Mouse (Mus musculus): Measurements from ENCODE around the gene Gm3776. TPM values are rescaled to one million over a fixed set of nuclear protein-coding genes. Genes with fewer than 3 reads are reported as not detected.
"Not testable (repeated sequence)": the region's sequence is repeated elsewhere in the genome, so short reads cannot be mapped to it uniquely, and the experiment has no call there.

Gene Gm3776
- 12.5 and 12.9 TPM in 2 replicates for polyA plus RNA-seq (2015; fragmentation: Nextera tagmentation; extraction: Ambion mirVana)

GRCm38 (mm10) chr9:78256914-78257313, at the start of gene Gm3776:
Gene Gm3776, plus strand, starts transcription at chr9:78257129.
- not testable (repeated sequence) for H3K36me3 ChIP-seq; H3K9ac ChIP-seq; H3K4me1 ChIP-seq; ATAC-seq (ENCODE audit: insufficient number of reproducible peaks, low FRiP score, low TSS enrichment, low read depth); H3K4me3 ChIP-seq; H3K27ac ChIP-seq; H3K27me3 ChIP-seq; H3K4me2 ChIP-seq; H3K9me3 ChIP-seq
- WGBS, result 48% methylated on average over 2 of the region's 3 CpGs

- H3K9me3 ChIP-seq, result no peaks in the 10 kb centered on the region
- no peak overlapping the region for H3K4me3 ChIP-seq
- H3K4me1 ChIP-seq, result no peaks in the 10 kb centered on the region
- no peak overlapping the region for H3K4me2 ChIP-seq
- ATAC-seq (ENCODE audit: insufficient number of reproducible peaks, low FRiP score, low TSS enrichment, low read depth), result no peak
- peaks cover 13% of the 10 kb centered on the region; the same call in 1 of the 2 replicates for H3K36me3 ChIP-seq
- 26% methylated on average over 4 of the region's 4 CpGs for WGBS
- no peaks in the 10 kb centered on the region for H3K27me3 ChIP-seq
- no peak overlapping the region for H3K27ac ChIP-seq
- H3K9ac ChIP-seq, result no peak overlapping the region
Observed at GRCm38 (mm10) chr9:78208956-78209355, 48.0 kb upstream of the Gm3776 start.

- no peaks in the 10 kb centered on the region for H3K9me3 ChIP-seq
- no peaks in the 10 kb centered on the region for H3K27me3 ChIP-seq
- WGBS, result 89% methylated on average over 3 of the region's 3 CpGs
- no peak overlapping the region for H3K27ac ChIP-seq
- H3K4me2 ChIP-seq, result no peak overlapping the region
- no peak for ATAC-seq (ENCODE audit: insufficient number of reproducible peaks, low FRiP score, low TSS enrichment, low read depth)
- H3K36me3 ChIP-seq, result peaks cover 9% of the 10 kb centered on the region; the same call in 1 of the 2 replicates
- H3K4me3 ChIP-seq, result no peak overlapping the region
- H3K4me1 ChIP-seq, result no peaks in the 10 kb centered on the region
- no peak overlapping the region for H3K9ac ChIP-seq
Observed at GRCm38 (mm10) chr9:78210079-78210478, 46.9 kb upstream of the Gm3776 start.

DNA sequence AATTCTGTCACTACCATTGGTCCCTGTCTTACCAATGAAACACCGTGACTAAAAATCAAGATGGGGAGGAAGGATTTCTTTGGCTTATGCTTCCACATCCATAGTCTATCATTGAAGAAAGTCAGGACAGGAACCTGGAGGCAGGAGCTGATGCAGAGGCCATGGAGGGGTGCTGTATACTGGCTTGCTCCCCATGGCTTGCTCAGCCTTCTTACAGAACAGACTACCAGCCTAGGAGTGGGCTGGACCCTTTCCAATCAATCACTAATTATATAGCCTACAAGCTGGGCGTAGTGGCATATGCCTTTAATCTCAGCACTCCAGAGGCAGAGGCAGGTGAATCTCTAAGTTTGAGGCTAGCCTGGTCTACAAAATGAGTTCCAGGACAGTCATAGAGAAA, 46.1 kb upstream of the Gm3776 start:
- H3K4me3 ChIP-seq, result no peak overlapping the region
- no peaks in the 10 kb centered on the region for H3K9me3 ChIP-seq
- H3K4me2 ChIP-seq, result no peak overlapping the region
- no peak for ATAC-seq (ENCODE audit: insufficient number of reproducible peaks, low FRiP score, low TSS enrichment, low read depth)
- WGBS, result 95% methylated on average over 2 of the region's 2 CpGs
- no peaks in the 10 kb centered on the region for H3K4me1 ChIP-seq
- H3K36me3 ChIP-seq, result peaks cover 4% of the 10 kb centered on the region; the same call in 1 of the 2 replicates
- H3K9ac ChIP-seq, result no peak overlapping the region
- no peak overlapping the region for H3K27ac ChIP-seq
- no peaks in the 10 kb centered on the region for H3K27me3 ChIP-seq

GRCm38 (mm10) chr9:78211521-78211920, 45.4 kb upstream of the Gm3776 start:
- Histone ChIP-seq H3K4me2 (no peak overlapping the region), H3K9ac (no peak overlapping the region), H3K4me3 (no peak overlapping the region), H3K27me3 (no peaks in the 10 kb centered on the region), H3K36me3 (0 out of 2 replicates have a peak, but pooled peaks cover 4% of the 10 kb centered on the region), H3K27ac (no peak overlapping the region), H3K4me1 (no peaks in the 10 kb centered on the region), H3K9me3 (no peaks in the 10 kb centered on the region)
- 89% methylated on average over 3 of the region's 3 CpGs for WGBS
- no peak for ATAC-seq (ENCODE audit: insufficient number of reproducible peaks, low FRiP score, low TSS enrichment, low read depth)

DNA sequence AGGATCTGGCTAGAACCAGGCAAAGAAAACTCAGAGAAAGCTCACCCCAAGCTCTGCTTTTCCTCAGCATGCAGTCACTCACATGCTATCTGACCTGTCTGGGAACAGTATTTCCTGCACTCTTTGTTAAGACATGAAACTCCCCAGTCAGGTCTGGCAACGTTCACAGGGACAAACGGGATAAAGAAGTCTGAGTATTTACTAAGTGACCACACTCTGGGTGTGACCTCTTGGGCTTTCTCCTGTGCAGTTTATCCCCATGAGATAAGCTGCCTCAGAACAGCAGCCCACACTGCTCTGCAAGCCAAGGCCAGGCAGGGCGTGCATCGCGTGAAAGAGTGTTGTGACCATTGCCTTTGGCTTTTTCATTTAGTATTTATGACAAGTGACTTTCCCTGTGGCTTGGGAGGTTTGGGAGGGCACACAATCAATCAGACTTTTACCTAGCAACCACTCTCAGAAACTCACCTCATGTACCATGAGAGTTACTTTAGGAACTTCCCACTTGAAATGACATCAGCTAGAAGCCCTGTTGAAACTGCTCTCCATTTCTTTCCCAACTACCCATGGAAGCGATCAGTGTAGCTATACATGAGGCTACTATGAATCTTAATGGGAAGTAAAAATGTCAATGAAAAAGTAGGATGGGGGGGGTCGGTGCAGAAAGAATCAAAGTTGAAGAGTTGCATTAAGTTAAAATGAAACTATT, 44.4 kb upstream of the Gm3776 start:
- Histone ChIP-seq H3K4me3 (no peak overlapping the region), H3K4me2 (no peak overlapping the region), H3K27me3 (no peaks in the 10 kb centered on the region), H3K27ac (no peak overlapping the region), H3K9me3 (no peaks in the 10 kb centered on the region), H3K36me3 (0 out of 2 replicates have a peak, but pooled peaks cover 4% of the 10 kb centered on the region), H3K9ac (no peak overlapping the region), H3K4me1 (no peaks in the 10 kb centered on the region)
- ATAC-seq (ENCODE audit: insufficient number of reproducible peaks, low FRiP score, low TSS enrichment, low read depth), result no peak
- 74% methylated on average over 7 of the region's 7 CpGs for WGBS

DNA sequence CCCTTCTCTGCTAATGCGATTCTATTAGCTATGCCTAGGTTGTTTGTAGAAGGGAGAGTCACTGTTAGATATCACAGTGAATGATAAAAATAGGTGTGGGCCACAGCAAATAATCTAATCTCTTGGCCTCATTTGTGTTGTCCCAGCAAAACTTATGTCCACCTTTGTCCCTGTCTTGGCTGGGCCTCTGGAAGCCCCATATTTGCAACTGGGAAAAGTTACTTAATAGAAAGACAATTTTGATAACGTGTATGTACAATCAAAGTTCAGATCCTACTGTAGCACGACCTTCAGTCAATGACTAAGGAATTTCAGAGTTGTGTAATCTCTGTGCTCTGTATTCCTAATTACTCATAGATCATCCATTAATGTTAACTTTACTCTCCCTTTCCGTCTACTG, 39.9 kb upstream of the Gm3776 start:
- H3K4me2 ChIP-seq, result no peak overlapping the region
- no peak overlapping the region for H3K9ac ChIP-seq
- H3K4me3 ChIP-seq, result no peak overlapping the region
- no peaks in the 10 kb centered on the region for H3K36me3 ChIP-seq
- no peaks in the 10 kb centered on the region for H3K9me3 ChIP-seq
- no peaks in the 10 kb centered on the region for H3K4me1 ChIP-seq
- no peak for ATAC-seq (ENCODE audit: insufficient number of reproducible peaks, low FRiP score, low TSS enrichment, low read depth)
- no peak overlapping the region for H3K27ac ChIP-seq
- no peaks in the 10 kb centered on the region for H3K27me3 ChIP-seq
- WGBS, result 78% methylated on average over 4 of the region's 4 CpGs

DNA sequence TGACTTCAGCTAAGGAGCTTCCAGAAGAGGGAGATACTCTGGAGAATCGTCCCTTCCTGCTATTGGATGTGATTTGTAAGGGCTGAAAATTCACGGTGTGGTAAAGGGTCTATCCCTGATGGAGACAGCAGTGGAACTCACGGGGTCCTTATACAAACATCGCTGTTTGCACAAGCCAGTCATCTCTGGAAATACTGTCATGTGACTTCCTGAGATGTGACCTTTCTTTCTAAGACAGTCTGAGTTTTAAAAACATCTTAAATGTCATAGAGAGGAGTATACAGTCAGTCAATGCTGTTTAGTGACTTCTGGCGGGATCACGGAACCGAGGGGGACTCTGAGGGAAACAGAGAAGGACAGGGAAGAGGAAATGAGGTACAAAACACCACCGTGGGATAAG, 34.3 kb upstream of the Gm3776 start:
- Histone ChIP-seq H3K9me3 (no peaks in the 10 kb centered on the region), H3K4me3 (no peak overlapping the region), H3K27ac (no peak overlapping the region), H3K36me3 (no peaks in the 10 kb centered on the region), H3K9ac (no peak overlapping the region), H3K4me2 (no peak overlapping the region), H3K27me3 (no peaks in the 10 kb centered on the region), H3K4me1 (no peaks in the 10 kb centered on the region; the same call in 1 of the 2 replicates)
- no peak for ATAC-seq (ENCODE audit: insufficient number of reproducible peaks, low FRiP score, low TSS enrichment, low read depth)
- 77% methylated on average over 8 of the region's 8 CpGs for WGBS

GRCm38 (mm10) chr9:78223221-78223902, 33.6 kb upstream of the Gm3776 start:
- Histone ChIP-seq H3K9ac (no peak overlapping the region), H3K4me3 (no peak overlapping the region), H3K9me3 (no peaks in the 10 kb centered on the region), H3K27ac (no peak overlapping the region), H3K4me2 (no peak overlapping the region), H3K4me1 (no peaks in the 10 kb centered on the region; the same call in 1 of the 2 replicates), H3K27me3 (no peaks in the 10 kb centered on the region), H3K36me3 (no peaks in the 10 kb centered on the region)
- no peak for ATAC-seq (ENCODE audit: insufficient number of reproducible peaks, low FRiP score, low TSS enrichment, low read depth)
- WGBS, result 51% methylated on average over 10 of the region's 10 CpGs

- Histone ChIP-seq H3K9me3 (no peaks in the 10 kb centered on the region), H3K4me1 (no peaks in the 10 kb centered on the region; the same call in 1 of the 2 replicates), H3K36me3 (no peaks in the 10 kb centered on the region), H3K4me3 (no peak overlapping the region), H3K9ac (no peak overlapping the region), H3K27ac (no peak overlapping the region), H3K4me2 (no peak overlapping the region), H3K27me3 (no peaks in the 10 kb centered on the region)
- WGBS, result 74% methylated on average over 2 of the region's 2 CpGs
- no peak for ATAC-seq (ENCODE audit: insufficient number of reproducible peaks, low FRiP score, low TSS enrichment, low read depth)
Observed at GRCm38 (mm10) chr9:78224418-78224817, 32.5 kb upstream of the Gm3776 start.

DNA sequence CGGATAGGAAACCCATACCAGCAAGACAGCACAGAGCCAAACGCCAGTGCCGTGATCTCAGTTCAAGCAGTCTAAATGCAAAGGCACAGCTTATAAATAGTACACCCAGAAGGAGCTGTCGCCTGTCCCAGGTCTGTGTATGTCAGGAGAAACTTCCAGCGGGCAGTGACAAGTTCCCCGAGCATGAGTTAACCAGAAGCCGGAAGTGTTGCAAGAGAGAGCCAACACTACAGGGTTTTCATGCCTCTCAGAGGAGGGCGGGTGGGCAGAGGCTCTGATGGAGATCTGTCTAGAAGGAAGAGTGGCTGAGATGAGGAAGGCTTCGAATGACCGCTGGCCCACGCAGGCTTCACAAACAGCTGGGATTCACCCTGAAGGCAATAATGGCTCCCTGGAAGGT, 31.6 kb upstream of the Gm3776 start:
- Histone ChIP-seq H3K36me3 (no peaks in the 10 kb centered on the region), H3K4me1 (no peaks in the 10 kb centered on the region; the same call in 1 of the 2 replicates), H3K27ac (no peak overlapping the region), H3K27me3 (no peaks in the 10 kb centered on the region), H3K4me3 (no peak overlapping the region), H3K9ac (no peak overlapping the region), H3K9me3 (no peaks in the 10 kb centered on the region), H3K4me2 (no peak overlapping the region)
- WGBS, result 63% methylated on average over 11 of the region's 11 CpGs
- ATAC-seq (ENCODE audit: insufficient number of reproducible peaks, low FRiP score, low TSS enrichment, low read depth), result no peak

- H3K9ac ChIP-seq, result no peak overlapping the region
- no peak overlapping the region for H3K27ac ChIP-seq
- no peak overlapping the region for H3K4me3 ChIP-seq
- H3K36me3 ChIP-seq, result no peaks in the 10 kb centered on the region
- no peak overlapping the region for H3K4me2 ChIP-seq
- no peak for ATAC-seq (ENCODE audit: insufficient number of reproducible peaks, low FRiP score, low TSS enrichment, low read depth)
- H3K27me3 ChIP-seq, result no peaks in the 10 kb centered on the region
- no peaks in the 10 kb centered on the region for H3K9me3 ChIP-seq
- 94% methylated on average over 2 of the region's 2 CpGs for WGBS
- H3K4me1 ChIP-seq, result no peaks in the 10 kb centered on the region; the same call in 1 of the 2 replicates
Observed at GRCm38 (mm10) chr9:78228122-78228521, 28.8 kb upstream of the Gm3776 start.
